Mouse (Mus musculus): ENCODE results near the gene Zfp84. TPM values are rescaled to one million over a fixed set of nuclear protein-coding genes. Genes with fewer than 3 reads are reported as not detected.
A peak's percentile ranks its signal among the peaks of the same experiment; 100 is the strongest.
"Not testable (repeated sequence)": the region's sequence is repeated elsewhere in the genome, so short reads cannot be mapped to it uniquely, and the experiment has no call there.

Gene Zfp84
- 9.6 and 14.7 TPM in 2 replicates for total RNA-seq (2015)
- 12.3 and 15.7 TPM in 2 replicates for total RNA-seq (2017)

DNA sequence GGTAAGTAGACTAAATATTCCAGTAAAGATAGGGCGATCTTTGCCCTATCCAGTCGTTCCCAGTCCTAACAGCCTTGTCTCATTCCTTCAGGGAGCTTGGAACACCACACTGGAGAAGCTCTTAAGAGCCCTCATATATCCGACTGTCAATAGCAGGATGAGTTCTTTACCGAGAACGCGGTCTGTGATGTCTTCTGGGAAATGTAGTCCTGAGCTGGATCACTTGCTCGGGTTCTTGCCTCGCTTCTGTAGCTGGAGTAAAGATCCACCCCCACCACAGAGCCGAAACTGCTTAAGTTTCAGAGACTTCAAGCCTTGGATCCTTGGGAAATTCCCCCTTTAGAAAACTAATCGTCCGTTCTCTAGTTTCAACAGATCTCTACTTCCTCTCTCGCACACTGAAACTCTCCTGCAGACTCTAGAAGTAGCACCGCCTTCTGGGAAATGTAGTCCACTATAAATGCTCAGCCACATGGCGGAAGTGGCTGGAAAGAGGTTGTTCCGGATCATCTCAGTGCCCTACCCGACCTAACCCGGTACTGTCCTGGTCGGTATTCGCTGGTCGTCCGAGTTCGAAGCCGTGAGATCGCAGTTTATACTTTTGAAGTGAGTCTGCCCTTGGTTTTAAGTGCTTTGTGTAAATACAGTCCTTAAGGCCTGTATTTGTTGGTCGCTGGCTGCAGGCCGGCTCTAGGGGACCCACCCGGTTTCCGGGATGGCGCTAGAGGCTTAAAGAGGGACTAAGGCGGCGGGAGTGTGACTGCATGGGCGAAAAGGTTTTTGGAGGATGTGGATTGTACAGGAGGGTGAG lies at the start of gene Zfp84:
Gene Zfp84, plus strand, starts transcription at position 463 of the 811 bp plus-strand sequence.
- peak; percentile 95 for ATAC-seq (ENCODE audit: poor library complexity, severe bottlenecking)

- ATAC-seq (ENCODE audit: poor library complexity, severe bottlenecking): peak; percentile 30; the same call in 1 of the 2 replicates
Observed at GRCm38 (mm10) chr7:29725461-29726142, 42.8 kb upstream of the Zfp84 start.

DNA sequence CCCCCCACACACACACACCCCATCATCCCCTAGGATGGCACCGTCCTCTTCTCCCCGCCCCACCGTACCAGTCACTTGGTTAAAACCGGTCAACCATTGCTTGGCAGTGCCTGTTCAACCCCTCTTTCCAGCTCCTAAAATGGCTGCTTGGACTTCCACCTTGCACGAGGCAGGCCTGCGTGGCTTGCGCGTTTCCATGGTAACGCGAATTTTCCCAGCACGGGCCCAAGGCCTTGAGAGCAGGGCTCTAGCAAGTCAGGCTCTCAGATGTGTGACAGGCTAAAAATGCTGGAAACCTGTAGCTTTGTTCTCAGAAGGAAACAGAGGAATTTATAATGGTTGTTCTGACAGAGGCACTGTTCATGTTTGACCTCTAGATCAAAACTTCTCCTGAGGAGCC lies 41.5 kb upstream of the Zfp84 start, which contains the start of gene Catsperg2:
Gene Catsperg2, minus strand, starts transcription at position 173 of the 400 bp plus-strand sequence.
- ATAC-seq (ENCODE audit: poor library complexity, severe bottlenecking): not testable (repeated sequence)

- no peak for ATAC-seq (ENCODE audit: poor library complexity, severe bottlenecking)
Observed at GRCm38 (mm10) chr7:29728055-29728454, 40.3 kb upstream of the Zfp84 start.

- no peak for ATAC-seq (ENCODE audit: poor library complexity, severe bottlenecking)
Observed at GRCm38 (mm10) chr7:29742258-29742657, 26.1 kb upstream of the Zfp84 start.

DNA sequence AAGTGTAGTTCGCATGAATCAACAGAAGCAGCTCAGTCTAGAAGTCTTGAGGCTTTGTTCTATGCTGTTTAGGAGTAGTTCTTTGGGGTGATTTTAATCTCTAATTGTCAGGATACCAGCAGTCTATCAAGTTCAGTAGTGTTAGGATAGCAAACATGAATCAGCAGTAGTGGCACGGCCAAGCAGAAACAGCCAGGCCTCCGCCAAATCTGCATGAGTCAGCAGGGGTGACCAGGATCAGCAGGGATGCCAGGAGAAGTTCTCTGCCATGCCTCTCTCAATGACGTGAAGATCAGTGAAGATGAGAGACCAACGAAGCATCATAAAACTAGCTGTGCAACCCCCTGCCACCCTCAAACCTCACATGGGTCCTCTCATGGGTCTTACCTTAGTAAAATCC lies 7.9 kb upstream of the Zfp84 start:
- ATAC-seq (ENCODE audit: poor library complexity, severe bottlenecking): no peak

- no peak for ATAC-seq (ENCODE audit: poor library complexity, severe bottlenecking)
Observed at GRCm38 (mm10) chr7:29764702-29765101, 3.6 kb upstream of the Zfp84 start.

DNA sequence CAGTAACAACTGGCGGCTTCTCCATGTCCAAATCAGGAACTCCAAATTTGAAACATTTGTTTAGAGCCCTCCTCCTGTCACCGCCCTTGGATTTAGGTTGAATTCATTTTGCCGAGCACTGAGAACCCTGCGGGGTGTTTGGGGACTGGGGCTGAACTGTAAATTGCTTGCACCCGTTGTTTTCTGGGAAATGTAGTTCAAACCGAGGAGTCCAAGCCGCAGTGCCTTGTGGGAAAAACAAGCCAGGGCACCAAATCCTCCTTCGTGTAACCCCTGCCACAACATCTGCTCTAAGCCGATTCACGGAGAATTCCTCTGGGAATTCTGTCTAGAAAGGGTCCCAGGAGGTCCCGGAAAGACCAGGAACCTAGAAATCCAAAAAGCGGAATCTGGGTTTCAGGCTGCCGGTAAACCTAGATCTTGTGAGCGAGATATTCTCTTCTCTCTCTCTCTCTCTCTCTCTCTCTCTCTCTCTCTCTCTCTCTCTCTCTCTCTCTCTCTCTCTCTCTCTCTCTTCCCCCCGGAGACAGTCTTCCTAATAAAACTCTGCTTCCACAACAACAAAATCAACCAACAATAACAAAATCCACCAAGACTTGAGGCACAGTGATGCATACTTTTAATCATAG lies 1.2 kb upstream of the Zfp84 start:
- ATAC-seq (ENCODE audit: poor library complexity, severe bottlenecking): peak; percentile 68

DNA sequence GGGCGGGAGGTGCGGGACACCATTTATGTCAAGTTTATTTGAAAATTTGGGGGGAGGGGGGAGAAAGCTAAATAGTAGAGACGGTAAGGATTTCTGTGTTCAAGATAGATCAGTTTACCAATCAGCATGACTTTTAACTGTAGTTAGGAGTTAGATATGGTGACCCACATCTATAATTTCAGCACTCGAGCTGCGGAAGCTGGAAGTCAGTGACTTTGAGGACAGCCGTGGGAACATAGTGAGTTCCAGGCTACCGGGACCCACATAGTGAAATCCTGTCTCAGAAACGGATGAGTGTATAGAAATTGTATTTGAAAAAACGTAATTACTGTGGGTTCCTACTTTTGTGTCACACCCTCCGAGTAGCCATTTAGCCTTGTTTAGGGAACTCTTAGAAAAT lies 628 bp downstream of the Zfp84 start:
- ATAC-seq (ENCODE audit: poor library complexity, severe bottlenecking): no peak

DNA sequence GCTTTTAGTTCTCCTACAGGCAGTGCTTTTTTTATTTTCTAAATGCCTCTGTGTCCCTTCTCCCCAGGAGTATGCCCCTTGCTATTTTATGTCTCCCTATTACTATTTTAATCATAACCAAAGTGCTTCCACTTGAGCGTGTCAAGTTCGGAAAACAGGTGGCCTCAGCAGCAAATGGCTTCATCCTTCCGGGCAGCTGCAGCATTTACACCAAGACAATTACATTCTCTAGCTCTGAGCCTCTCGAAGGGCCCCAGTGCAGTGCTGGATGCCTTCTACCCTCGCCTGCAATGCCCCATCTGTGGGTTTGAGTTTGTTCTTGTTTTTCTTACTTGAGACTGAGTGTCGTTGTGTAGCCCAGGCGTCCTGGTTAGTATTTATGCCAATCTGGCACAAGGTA lies 5.2 kb downstream of the Zfp84 start:
- no peak for ATAC-seq (ENCODE audit: poor library complexity, severe bottlenecking)

DNA sequence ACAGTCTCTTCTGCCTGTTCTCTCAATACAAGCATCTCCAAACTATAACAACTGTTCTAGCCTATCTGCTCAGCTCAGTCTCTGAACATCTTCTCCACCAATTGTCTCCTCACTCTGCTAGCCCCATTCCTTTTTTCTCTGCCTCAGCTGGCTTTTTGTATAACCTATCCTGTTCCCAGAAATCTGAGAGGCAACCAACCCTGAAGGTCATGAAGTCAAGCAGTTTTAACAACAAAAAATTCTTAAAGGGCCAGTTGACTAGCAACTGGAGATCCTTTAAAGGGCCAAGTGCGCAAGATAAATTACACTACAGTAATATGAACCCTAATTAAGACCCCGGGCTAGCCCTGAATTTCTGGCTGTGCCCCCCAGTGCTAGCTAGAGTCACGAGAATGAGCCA lies 6.0 kb downstream of the Zfp84 start:
- no peak for ATAC-seq (ENCODE audit: poor library complexity, severe bottlenecking)

DNA sequence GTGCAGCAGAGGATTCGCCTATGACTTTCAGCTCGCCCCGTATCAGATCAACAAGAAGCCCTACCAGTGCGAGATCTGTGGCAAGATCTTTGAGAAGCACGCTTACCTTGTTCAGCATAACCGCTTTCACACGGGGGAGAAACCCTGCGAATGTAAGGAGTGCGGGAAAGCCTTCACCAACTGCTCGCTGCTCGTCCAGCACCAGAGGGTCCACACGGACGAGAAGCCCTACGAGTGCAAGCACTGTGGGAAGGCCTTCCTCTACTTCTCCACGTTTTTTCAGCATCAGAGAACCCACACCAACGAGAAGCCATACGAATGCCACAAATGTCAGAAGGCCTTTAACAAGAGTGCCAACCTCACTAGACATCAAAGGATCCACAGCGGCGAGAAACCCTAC lies 8.2 kb downstream of the Zfp84 start:
- ATAC-seq (ENCODE audit: poor library complexity, severe bottlenecking): no peak

- no peak for ATAC-seq (ENCODE audit: poor library complexity, severe bottlenecking)
Observed at GRCm38 (mm10) chr7:29777372-29777771, 9.0 kb downstream of the Zfp84 start.

DNA sequence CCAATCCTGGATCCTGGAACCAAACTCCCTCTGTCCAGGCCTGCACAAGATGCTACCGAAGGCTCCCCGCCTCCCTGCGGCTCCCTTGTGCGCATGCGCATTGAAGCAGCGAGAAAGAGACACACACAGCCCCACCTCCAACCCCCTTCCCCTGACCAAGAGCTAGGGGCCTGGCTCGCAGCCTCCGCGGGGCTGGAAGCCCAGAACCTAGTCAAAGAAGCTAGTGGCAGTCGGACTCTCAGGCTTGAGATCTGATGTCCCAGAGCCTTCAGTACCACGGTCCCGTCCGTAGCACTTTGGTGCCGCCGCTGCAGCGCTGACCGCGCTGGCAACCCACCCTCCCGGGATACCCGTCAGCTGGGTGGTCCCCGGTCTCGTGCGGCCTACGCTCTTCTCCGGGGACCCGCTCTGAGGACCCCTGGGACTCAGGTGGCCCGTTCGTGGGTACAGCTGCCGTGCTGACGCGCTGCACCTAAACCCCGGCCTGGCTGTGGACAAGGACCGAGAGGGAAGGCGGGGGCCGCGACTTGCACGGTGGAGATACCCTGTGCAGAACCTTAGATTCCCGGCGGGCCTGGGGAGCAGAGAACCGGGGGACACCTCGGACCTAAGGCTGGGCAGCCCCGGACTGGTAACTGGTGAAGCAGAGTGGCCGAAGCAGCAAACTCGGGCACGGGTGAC lies 15.7 kb downstream of the Zfp84 start, which contains the start of gene Zfp30:
Gene Zfp30, plus strand, starts transcription at position 128 of the 681 bp plus-strand sequence.
- peak; percentile 73 for ATAC-seq (ENCODE audit: poor library complexity, severe bottlenecking)

- ATAC-seq (ENCODE audit: poor library complexity, severe bottlenecking): no peak
Observed at GRCm38 (mm10) chr7:29785023-29785422, 16.7 kb downstream of the Zfp84 start.

- ATAC-seq (ENCODE audit: poor library complexity, severe bottlenecking): no peak
Observed at GRCm38 (mm10) chr7:29785888-29786287, 17.5 kb downstream of the Zfp84 start.

DNA sequence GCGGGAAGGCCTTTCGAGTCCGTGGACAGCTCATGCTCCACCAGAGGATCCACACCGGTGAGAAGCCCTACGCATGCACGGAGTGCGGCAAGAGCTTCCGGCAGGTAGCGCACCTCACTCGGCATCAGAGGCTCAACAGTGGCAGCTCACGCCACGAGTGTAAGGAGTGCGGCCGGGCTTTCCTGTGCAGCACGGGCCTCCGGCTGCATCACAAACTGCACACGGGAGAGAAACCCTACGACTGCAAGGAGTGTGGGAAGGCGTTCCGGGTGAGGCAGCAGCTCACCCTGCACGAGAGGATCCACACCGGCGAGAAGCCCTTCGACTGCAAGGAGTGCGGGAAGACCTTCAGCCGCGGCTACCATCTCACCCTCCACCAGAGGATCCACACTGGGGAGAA lies 24.6 kb downstream of the Zfp84 start:
- no peak for ATAC-seq (ENCODE audit: poor library complexity, severe bottlenecking)

DNA sequence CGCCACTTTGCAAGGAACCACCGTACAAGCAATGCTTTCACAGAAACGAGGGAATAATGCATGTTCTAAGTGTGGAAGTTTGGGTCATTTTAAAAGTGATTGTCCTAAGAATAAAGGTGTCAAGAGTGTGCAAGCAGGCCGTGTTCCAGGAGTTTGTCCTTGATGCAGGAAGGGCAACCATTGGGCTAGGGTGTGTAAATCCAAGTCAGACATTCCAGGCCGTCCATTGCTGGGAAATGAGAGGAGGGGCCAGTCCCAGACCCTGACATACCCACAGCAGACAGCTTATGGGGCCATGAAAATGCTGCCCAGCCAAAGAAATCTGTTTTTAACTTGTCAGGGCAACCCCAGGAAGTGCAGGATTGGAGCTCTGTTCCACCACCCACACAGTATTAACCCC lies 38.7 kb downstream of the Zfp84 start:
- ATAC-seq (ENCODE audit: poor library complexity, severe bottlenecking): no peak

- ATAC-seq (ENCODE audit: poor library complexity, severe bottlenecking): no peak
Observed at GRCm38 (mm10) chr7:29812244-29812643, 43.9 kb downstream of the Zfp84 start.

DNA sequence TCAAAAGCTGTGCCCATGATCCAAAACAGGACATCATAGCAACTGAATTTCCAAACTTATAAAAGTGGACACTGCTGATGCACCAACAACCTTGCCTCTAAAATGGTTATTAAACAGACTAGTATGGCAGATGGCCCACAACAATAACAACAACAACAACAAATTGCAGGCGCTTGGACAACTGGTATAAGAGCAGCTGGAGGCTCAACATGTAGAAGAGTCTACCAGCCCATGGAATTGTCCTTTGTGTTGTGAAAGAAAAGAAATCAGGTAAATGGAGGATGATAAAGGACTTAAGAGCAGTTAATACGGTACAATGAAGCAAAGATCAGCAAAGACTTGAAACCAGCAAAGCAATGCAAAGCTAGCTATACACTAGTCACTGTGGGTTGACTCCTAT lies 46.0 kb downstream of the Zfp84 start:
- no peak for ATAC-seq (ENCODE audit: poor library complexity, severe bottlenecking)

All from megakaryocyte, adult 5-6 weeks (primary cell).